Mouse (Mus musculus) megakaryocyte-erythroid progenitor cell, adult 5-6 weeks (primary cell): ENCODE results near the gene Pmvk. TPM values are rescaled to one million over a fixed set of nuclear protein-coding genes. Genes with fewer than 3 reads are reported as not detected.
"Not testable (repeated sequence)": the region's sequence is repeated elsewhere in the genome, so short reads cannot be mapped to it uniquely, and the experiment has no call there.

Experiments used
- ATAC-seq: replicated peaks from 2 replicates; pipeline ENCODE4 v1.8.0; 2016; ENCODE audit warnings: mild to moderate bottlenecking, inconsistent platforms; ENCODE audit not compliant: severe bottlenecking, poor library complexity, low FRiP score, low TSS enrichment
- total RNA-seq, 2 experiments: library from RNA; stranded (forward) in 1 of 2; stranded (reverse) in 1 of 2; fragments of 200-1000, 215-1000 nt in 1 of 2; fragments of >200 nt in 1 of 2; fragmentation: Nextera tagmentation in 1 of 2; gene quantifications; 2 replicates each; pipeline ENCODE4 v1.2.3; 2014 to 2017

The Pmvk gene
- total RNA-seq, 2 experiments from 2014 or later: 33.5 to 66.3 TPM

- no peak for ATAC-seq
Observed at GRCm38 (mm10) chr3:89425141-89425525, 29.2 kb upstream of the Pmvk start.

GRCm38 (mm10) chr3:89425876-89426275 is 28.5 kb upstream of the Pmvk start:
- ATAC-seq: peak; percentile 42

DNA sequence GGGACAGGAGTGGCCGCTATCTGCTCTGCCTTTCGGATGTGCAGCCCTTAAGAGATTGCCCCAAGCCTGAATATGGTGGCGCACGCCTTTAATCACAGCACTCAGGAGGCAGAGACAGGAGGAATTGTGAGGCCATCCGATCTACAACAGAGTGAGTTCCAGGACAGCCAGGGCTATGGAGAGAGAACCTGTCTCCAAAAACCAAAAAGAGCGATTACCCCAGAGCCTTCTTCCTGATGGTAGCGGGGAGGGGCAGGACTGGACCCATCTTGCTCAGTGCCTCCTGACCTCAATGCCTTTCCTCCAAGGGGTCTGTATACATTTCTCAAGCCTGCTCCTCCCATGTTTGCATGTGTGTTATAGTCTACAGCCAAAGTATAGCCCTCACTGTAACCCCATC is 25.3 kb upstream of the Pmvk start:
- ATAC-seq: not testable (repeated sequence)

DNA sequence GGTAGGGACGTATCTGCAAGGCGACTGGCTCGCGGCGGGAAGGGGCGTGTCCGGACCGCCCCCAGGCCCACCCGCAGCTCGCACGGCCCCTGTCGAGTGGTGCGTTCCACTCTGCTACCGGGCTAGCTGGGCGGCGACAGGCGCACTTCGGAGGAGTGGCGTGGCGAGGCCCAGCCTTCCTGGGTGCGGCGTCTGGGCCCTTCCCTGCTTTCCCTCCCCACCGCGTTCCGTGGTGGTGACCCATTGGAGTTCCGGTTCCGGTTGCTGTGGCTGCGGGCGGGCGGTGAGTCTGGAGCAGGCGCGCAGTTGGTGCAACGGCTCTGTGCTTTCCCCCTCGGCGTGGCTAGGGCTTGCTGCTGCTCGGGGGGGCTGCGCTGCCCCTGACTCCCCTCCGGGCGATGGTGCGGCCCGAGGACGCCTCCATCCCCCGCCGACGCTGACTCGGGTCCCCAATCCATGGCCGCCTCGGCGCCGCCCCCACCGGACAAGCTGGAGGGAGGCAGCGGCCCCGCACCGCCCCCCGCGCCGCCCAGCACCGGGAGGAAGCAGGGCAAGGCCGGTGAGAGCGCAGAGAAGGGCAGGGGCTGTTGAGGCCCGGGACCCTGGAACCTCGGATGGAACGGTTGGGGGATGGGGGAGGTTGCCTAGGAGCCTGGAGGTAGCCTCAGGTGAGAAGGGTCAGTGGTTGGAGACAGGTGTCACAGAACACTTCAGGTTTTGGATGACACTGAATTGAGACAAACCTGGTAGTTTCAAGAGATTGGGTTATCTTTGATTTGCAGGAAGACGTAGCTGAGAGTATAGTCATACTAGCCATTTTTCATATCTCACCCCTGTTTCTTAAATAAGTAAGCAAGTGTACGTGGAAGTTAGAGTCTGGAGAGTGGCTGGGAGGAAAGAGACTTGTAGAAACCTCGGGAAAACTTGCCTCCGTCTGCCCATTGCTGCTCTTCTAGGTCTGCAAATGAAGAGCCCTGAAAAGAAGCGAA is 23.9 kb upstream of the Pmvk start, which contains the start of gene Pygo2:
Gene Pygo2 (plus strand): TSS at position 44 of the 989 bp plus-strand sequence.
- ATAC-seq: peak; percentile 91

GRCm38 (mm10) chr3:89432606-89433005 is 21.7 kb upstream of the Pmvk start:
- ATAC-seq: no peak

DNA sequence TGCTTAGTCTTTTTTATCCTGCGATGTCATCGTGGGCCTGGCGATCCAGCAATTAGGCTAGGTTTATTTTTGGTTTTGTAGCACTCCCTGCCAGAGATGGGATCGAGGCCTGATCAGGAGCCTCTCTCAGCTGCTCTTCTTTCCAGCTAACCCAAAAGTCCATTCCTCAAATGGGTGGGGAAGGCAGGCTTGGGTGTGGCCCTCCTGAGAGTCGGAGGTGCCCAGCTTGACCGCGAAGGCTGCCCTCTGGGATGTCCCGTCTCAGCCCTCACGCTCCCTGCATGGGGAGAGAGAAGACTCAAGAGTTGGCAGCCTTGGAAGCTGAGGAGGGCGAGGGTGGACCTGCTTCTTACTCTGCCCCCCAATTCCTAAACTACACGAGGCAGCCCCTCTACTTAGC is 19.8 kb upstream of the Pmvk start:
- no peak for ATAC-seq

DNA sequence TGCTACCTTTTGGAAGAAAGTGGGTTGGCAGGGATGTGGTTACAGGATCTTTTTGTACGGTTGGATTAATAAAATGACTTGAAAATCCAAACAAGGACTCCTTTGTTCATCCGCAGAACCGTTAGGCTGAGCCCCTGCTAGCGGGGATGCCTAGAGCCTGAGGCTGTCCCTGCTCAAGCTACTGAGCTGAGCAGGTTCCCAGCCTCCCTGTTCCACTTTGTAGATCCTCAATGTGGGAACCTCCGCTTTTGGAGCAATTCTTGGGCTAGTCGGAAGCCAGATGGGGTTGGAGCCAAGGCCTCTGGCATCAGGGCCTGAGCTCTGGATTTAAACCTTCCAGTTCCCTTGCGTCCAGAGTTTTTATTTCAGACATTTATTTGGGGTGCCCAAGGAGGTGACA is 19.3 kb upstream of the Pmvk start:
- no peak for ATAC-seq

DNA sequence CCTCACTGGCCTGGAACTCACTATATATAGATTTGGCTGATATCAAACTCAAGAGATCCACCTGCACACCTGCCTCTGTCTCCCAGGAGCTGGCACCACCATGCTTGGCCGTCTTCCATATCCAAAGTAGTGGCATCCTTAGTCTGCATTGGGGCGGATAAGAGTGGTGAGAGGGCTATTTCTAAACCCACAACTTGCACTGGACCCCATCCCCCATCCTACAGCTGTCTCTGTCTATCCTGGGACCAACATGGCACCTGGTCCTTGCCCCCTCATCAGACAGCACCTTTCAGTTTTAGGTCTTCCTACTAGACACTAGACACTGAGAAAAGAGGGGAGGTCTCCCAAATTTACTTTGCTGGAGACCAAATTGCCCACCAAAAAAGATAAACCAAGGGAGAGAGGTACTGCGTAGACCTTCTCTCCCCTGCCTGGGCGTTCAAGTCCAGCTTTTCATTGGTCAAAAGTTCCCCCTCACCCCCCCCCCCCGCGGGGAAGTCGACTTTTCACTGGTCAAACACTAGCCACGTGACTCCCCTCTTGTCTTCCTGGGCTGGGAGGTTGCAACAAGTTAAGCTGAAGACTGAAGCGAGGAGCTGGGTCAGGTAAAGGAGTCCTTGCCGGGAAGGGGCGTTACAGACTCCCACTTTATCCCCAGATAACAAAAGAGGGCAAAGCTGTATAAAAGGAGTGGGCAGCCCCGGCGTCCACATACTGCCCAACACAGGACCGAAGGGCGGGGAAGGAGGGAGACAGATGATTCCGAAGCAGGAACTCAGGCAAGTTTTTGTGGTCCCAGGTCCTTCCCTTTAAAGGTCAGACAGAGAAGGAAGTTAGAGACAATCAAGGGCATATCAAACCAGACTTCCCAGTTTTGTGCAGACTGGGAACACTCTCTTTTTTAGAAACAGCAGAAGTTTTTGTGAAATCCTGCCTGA is 17.9 kb upstream of the Pmvk start, which contains the start of gene Pbxip1:
Gene Pbxip1 (plus strand): TSS at position 531 of the 938 bp plus-strand sequence.
- peak; percentile 85 for ATAC-seq

- ATAC-seq: no peak
Observed at GRCm38 (mm10) chr3:89437269-89437668, 17.1 kb upstream of the Pmvk start.

DNA sequence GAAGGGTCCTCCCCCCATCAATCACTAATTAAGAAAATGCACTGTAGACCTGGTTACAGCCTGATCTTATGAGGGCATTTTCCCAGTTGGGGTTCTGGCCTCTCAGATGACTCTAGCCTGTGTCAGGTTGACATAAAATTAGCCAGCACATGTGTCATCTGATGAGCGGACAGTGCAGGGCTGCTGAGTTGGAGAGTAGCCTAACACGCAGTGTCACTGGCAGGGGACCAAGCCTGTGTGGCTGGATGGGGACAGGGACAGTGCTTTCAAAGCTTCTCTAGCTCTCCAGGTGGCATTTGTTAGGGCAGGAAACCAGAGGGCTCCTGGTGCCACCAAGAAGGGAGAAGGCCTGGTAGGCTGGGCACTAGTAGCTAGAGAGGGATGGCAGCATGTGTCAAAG is 13.7 kb upstream of the Pmvk start:
- no peak for ATAC-seq

GRCm38 (mm10) chr3:89448720-89449537 is 5.4 kb upstream of the Pmvk start:
- peak; percentile 94 for ATAC-seq

DNA sequence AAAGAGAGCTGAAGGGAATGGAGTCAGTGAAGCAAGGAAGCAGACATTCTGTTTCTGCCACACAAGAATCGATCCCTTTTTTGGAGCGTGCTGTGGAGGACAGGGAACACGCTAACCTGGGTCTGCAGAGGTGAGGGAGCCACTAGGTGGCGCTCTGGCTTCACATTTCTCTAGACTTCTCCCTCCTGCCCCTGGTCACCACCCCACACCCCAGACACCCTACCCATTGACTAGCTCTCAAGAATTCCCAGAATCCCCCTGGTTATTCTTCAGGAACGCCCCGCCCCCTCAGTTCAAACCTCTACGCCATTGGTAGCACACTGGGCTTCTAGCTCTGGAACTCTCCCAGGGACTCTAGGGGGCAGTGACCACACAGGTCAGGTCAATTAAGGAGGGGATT is 4.8 kb upstream of the Pmvk start:
- peak; percentile 62 for ATAC-seq

DNA sequence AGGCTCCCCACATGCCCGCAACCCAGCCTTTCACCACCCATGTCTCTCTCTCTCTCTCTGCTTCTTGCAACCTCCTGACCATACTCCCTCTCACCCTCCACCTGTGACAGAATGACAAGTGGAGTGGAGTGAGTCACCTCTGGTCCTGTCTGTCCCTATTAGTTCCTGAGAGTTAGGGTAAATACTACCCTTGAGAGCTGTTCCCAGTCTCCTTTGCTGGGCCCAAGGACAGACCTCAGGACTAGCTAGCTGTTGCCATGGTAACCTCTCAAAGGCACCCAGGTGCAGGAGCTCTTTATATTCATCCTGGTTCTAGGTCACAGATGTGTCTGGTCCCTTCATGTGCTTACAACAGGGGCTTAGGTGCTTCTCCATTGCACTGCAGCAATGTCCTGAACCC is 2.4 kb upstream of the Pmvk start:
- ATAC-seq: no peak

DNA sequence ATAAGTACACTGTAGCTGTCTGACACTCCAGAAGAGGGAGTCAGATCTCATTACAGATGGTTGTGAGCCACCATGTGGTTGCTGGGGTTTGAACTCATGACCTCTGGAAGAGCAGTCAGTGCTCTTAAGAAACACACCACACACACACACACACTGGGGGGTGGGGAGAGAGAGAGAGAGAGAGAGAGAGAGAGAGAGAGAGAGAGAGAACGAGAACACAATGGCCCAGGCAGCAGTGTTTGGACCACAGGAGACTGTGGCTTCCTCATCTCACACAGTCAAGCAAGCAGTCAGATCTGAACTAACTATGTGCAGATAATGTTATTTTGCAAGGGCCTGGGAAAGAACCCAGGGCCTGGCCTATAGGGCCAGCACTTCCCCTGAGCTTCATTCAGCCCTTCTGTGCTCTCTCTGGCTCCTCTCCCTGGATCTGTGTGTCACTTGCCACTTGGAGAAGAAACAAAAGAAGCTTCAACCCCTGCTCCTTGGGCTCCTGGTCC is 1.5 kb downstream of the Pmvk start:
- ATAC-seq: no peak

DNA sequence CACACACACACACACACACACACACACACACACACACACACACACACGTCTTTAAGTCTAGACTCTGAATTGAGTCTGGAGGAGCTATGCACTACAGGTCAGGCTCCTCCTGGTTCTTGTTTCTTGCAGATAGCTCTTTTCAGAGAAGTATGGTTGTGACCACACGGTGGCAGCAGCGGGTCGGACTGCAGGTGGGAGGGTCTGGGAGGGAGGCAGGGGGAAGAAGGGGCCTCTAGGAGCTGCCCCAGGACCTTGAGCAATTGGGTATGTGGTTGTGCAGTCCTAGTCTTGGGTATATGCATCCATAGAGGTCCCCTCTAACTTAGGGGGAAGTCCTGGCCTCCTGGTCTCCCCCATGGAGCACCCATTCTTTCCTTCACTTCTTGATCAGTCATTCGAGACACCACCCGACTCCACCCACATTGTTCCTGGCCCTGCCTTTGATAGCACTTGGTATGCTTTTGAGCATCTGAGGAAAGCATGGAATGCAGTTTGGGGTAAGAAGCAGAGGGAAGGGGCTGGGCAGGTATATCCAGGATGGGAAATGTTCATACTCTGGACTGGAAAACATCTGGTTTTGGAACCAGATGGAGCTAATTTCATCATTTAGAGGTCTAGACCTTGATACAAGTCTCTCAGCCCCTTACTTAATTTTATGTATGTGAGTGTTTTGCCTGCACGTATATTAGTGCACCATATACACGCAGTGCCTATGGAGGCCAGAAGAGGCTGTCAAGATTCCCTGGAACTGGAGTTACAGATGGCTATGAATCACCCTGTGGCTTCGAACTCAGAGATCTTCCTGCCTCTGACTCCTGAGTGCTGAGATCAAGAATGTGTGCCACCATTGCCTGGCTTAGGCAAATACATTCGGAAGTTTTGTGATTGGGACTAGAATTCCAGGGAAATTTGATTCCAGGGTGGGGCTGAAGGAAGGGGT is 2.7 kb downstream of the Pmvk start:
- peak; percentile 73; the same call in 1 of the 2 replicates for ATAC-seq

GRCm38 (mm10) chr3:89458372-89458964 is 4.1 kb downstream of the Pmvk start:
- peak; percentile 63 for ATAC-seq

DNA sequence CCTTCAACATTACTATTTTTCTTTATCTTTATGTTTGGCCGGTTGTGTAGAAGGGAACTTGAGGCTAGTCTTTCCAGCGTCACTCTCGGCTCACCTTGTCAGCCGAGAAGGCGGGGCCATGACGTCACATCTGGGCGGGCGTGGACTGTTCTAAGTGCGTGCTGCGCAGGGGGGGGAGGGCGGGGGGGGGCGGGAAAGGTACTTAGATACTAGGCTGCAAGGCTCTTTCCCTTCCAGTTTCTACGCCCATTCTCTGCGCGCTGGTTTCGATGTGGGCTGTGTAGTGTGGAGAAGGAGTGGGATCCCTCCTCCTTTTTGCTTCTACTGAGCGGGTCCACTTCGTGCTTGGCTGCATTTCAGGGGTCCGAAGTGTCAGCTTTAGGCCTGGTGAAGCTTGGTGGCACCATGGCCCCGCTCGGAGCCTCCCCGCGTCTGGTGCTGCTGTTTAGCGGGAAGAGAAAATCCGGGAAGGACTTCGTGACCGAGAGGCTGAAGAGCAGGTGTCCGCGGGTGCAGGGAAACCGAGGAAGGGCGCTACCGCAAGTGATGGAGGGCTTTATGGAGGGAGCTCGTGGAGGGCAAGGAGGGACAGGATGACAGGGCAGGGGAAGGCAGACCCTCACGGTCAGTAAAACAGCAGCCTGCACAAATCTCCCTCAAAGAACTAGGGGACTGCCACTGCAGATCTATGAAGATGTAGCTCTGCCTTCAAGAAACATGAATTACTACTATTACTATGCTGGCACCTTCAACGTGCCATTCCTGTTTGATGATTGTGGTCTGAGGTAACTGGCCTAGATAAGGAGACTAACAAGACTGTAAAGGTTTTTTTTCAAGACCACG is 4.8 kb downstream of the Pmvk start:
- ATAC-seq: peak; percentile 77
